13 mouse cellular contexts compared by ENCODE assay signal in genomic region chr10:84381276-84381798, GRCm38 (mm10). TPM values are rescaled to one million over a fixed set of nuclear protein-coding genes. Genes with fewer than 3 reads are reported as not detected.
DNase-seq lines count a peak whose midpoint lies in the region; TF ChIP-seq lines count a peak whose summit lies in the region.
"Had no signal": no experiment of that assay in that cellular context is flagged by ENCODE, and none has a peak within 500 bp of the region (broad histone marks: within the 10 kb centered on the region; RNA-seq: fewer than 3 reads in every experiment).

No protein-coding gene starts in this region.

- H3K36me3 ChIP-seq in heart, embryonic 10.5 days, result peaks cover 27% of the 10 kb centered on the region
- no peaks in the 10 kb centered on the region for H3K36me3 ChIP-seq in thymus, adult 2 months (ENCODE audit: control insufficient read depth, insufficient read depth, low read length)
- H3K36me3 ChIP-seq: liver, embryonic 13.5 days had no signal

- peaks cover 46% of the 10 kb centered on the region for H3K4me1 ChIP-seq in heart, embryonic 10.5 days
- no peaks in the 10 kb centered on the region for H3K4me1 ChIP-seq in thymus, adult 2 months (replicated peaks; ENCODE audit: control insufficient read depth, insufficient read depth, low read length)

- no peaks in the 10 kb centered on the region for H3K27me3 ChIP-seq in heart, embryonic 10.5 days (ENCODE audit: insufficient read depth, poor library complexity, severe bottlenecking)
- no peaks in the 10 kb centered on the region for H3K27me3 ChIP-seq in thymus, adult 2 months (ENCODE audit: control insufficient read depth, insufficient read depth, low read length)
- H3K27me3 ChIP-seq: liver, embryonic 13.5 days had no signal

- DNase-seq in heart, embryonic 10.5 days (ENCODE audit: low spot score), result no peak
- no peak for DNase-seq in heart, adult 18-20 months
- DNase-seq in right cerebral cortex, adult 18-20 months, result peak; percentile 67
- no peak for DNase-seq in right cerebral cortex, postnatal 25 days
- DNase-seq in cerebellum, adult 8-10 months, result peak; percentile 83
- peak; percentile 57 to 61 for DNase-seq in layer of hippocampus, postnatal 36 days
- DNase-seq in spleen, postnatal 36 days (ENCODE audit: low spot score in 2 of 2), result no peak
- DNase-seq in thymus, adult 2 months, result no peak
- DNase-seq: gastrocnemius, postnatal 10 days; heart, postnatal 36 days; left cerebral cortex, postnatal 4 days; liver, embryonic 13.5 days had no signal

- no peak for TF ChIP-seq CTCF in thymus, adult 2 months (IDR thresholded peaks at IDR 0.05; ENCODE audit: borderline replicate concordance, control insufficient read depth, extremely low read depth, insufficient read depth, low read length, poor library complexity)

- H3K4me3 ChIP-seq in heart, embryonic 10.5 days, result no peak overlapping the region
- H3K4me3 ChIP-seq in thymus, adult 2 months (ENCODE audit: control insufficient read depth, insufficient read depth, low read length), result no peak overlapping the region
- H3K4me3 ChIP-seq: liver, embryonic 13.5 days had no signal

- 0 out of 2 replicates have a peak overlapping the region, but pooled peaks have one; percentile 57 for H3K27ac ChIP-seq in heart, embryonic 10.5 days
- no peak overlapping the region for H3K27ac ChIP-seq in thymus, adult 2 months (ENCODE audit: control insufficient read depth, insufficient read depth, low read length)
- H3K27ac ChIP-seq: liver, embryonic 13.5 days had no signal

- WGBS in heart, embryonic 10.5 days, result 75% methylated on average over 2 of the region's 2 CpGs
- 95% methylated on average over 2 of the region's 2 CpGs for WGBS in thymus, adult 2 months

- TF ChIP-seq POLR2A in thymus, adult 2 months (IDR thresholded peaks at IDR 0.05; ENCODE audit: control insufficient read depth, extremely low read depth, insufficient read depth, low read length, poor library complexity), result no peak

- H3K9me3 ChIP-seq in heart, embryonic 10.5 days, result no peaks in the 10 kb centered on the region
- H3K9me3 ChIP-seq: liver, embryonic 13.5 days had no signal

RNA-seq across cellular contexts. Expression of gene Nuak1, which starts 59.1 kb away (rescaled TPM):
- 1.8 and 1.9 TPM in 2 replicates for polyA plus RNA-seq in heart, embryonic 10.5 days (2016; fragmentation: Nextera tagmentation; extraction: Ambion mirVana)
- total RNA-seq in heart, adult 18-20 months (2021), result 10 to 100 TPM; 27.9 to 32.2 TPM
- 10 to 100 TPM; 54.7 to 55.6 TPM for total RNA-seq in layer of hippocampus, postnatal 36 days (2021)
- polyA plus RNA-seq in thymus, adult 2 months (2012; rRNA removed), result 5.3 and 5.7 TPM in 2 replicates
- polyA plus RNA-seq: inflammation-experienced regulatory T-cells, adult 6 months had no signal

Comparison
In these comparisons a context has a peak if more than half of its experiments do, and no peak if none do; other contexts are left out.
1. DNase-seq: peak in right cerebral cortex, adult 18-20 months (single experiment), cerebellum, adult 8-10 months (single experiment) and layer of hippocampus, postnatal 36 days (2 of 2); none in heart, embryonic 10.5 days (single experiment), heart, adult 18-20 months (0 of 2), right cerebral cortex, postnatal 25 days (single experiment), spleen, postnatal 36 days (0 of 2) and thymus, adult 2 months (single experiment).